Mouse (Mus musculus) hindbrain, postnatal 0 days (tissue): ENCODE results near the gene Anp32b. TPM values are rescaled to one million over a fixed set of nuclear protein-coding genes. Genes with fewer than 3 reads are reported as not detected.

Experiments
- ATAC-seq: fragments of 200-750 bp; cut with Nextera tagmentation; 2 replicates; pipeline ENCODE4 v1.8.0; 2017; ENCODE audit warnings: mild to moderate bottlenecking, moderate TSS enrichment, moderate library complexity
- DNase-seq: peaks from one replicate; pipeline ENCODE4 v3.0.0-alpha.2; 2015; ENCODE audit warnings: low spot score
- H3K27ac ChIP-seq: fragments of 300-500 bp; sonication (generic); 2 replicates; pipeline ENCODE4 v1.5.1; 2014; ENCODE audit warnings: mild to moderate bottlenecking
- H3K27me3 ChIP-seq: fragments of 300-500 bp; sonication (generic); 2 replicates; pipeline ENCODE4 v1.6.1; 2014; ENCODE audit warnings: low read length, mixed read lengths; ENCODE audit not compliant: insufficient read depth
- H3K36me3 ChIP-seq: fragments of 300-500 bp; sonication (generic); 2 replicates; pipeline ENCODE4 v1.6.1; 2014; ENCODE audit warnings: low read length, mixed read lengths; ENCODE audit not compliant: insufficient read depth
- H3K4me1 ChIP-seq: fragments of 300-500 bp; sonication (generic); 2 replicates; pipeline ENCODE4 v1.6.1; 2014; ENCODE audit warnings: antibody characterized with exemption, low read length, mixed read lengths; ENCODE audit not compliant: insufficient read depth
- H3K4me2 ChIP-seq: fragments of 300-500 bp; sonication (generic); 2 replicates; pipeline ENCODE4 v1.6.1; 2014; ENCODE audit warnings: low read depth, mild to moderate bottlenecking, low read length, moderate library complexity, mixed read lengths
- H3K4me3 ChIP-seq: fragments of 300-500 bp; sonication (generic); 2 replicates; pipeline ENCODE4 v1.5.1; 2014; ENCODE audit warnings: low read length
- H3K9ac ChIP-seq: fragments of 300-500 bp; sonication (generic); replicated peaks from 2 replicates; pipeline ENCODE4 v1.6.1; 2014; ENCODE audit warnings: mild to moderate bottlenecking, low read length, moderate library complexity, mixed read lengths
- H3K9me3 ChIP-seq: fragments of 300-500 bp; sonication (generic); 2 replicates; pipeline ENCODE4 v1.6.1; 2016; ENCODE audit warnings: low read length, mixed read lengths
- CTCF ChIP-seq: IDR thresholded peaks from 2 replicates; pipeline ENCODE4 v1.5.1; 2016; ENCODE audit warnings: antibody characterized with exemption, control low read depth, low read depth
- WGBS: fragments of 180-500 bp; shearing (Covaris S2); extraction: QIAGEN DNeasy Blood & Tissue Kit; methylation state at CpG from one replicate; pipeline ENCODE4 v1.1.7; 2014; 5-methylcytosine and 5-hydroxymethylcytosine counted together
- polyA plus RNA-seq: library from polyadenylated mRNA; unstranded; fragments of >200 nt; fragmentation: Nextera tagmentation; extraction: Ambion mirVana; gene quantifications from 2 replicates; pipeline ENCODE4 v1.2.1, GENCODE M21; 2015
- total RNA-seq: library from RNA; depleted of rRNA; stranded (reverse); fragments of >200 nt; gene quantifications from 2 replicates; pipeline ENCODE4 v1.2.3, GENCODE M21; 2014

Gene Anp32b
- total and polyA plus RNA-seq, 2 experiments from 2014 or later: 2.3 to 68.7 TPM

DNA sequence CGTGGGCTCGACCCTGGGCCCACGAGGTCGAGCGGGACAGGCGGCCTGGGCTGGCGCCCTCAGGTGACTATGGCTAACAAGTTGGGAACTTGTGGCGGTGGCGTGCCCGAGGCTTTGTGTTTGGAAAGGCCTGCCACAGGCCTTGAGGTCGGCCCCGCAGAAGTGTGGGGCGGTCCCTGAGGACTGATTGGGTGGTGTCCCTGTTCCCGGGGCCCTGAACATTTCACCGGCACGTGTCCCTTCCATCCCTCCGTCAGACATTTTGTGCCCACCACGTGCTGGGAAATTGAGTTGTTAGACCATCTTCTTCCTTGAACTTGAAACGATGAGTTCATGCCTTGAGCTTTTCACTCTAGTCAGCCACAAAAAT lies 1.8 kb downstream of the Anp32b start:
- Histone ChIP-seq H3K27ac (peak overlapping the region; percentile 96), H3K4me2 (peak overlapping the region; percentile 70), H3K9ac (peak overlapping the region; percentile 93), H3K27me3 (no peaks in the 10 kb centered on the region), H3K4me1 (peaks cover 14% of the 10 kb centered on the region), H3K9me3 (no peaks in the 10 kb centered on the region), H3K36me3 (no peaks in the 10 kb centered on the region), H3K4me3 (peak overlapping the region; percentile 88)
- TF ChIP-seq CTCF: no peak
- ATAC-seq (peak; percentile 27), DNase-seq (peak; percentile 61)
- WGBS: 1% methylated on average over 18 of the region's 19 CpGs

DNA sequence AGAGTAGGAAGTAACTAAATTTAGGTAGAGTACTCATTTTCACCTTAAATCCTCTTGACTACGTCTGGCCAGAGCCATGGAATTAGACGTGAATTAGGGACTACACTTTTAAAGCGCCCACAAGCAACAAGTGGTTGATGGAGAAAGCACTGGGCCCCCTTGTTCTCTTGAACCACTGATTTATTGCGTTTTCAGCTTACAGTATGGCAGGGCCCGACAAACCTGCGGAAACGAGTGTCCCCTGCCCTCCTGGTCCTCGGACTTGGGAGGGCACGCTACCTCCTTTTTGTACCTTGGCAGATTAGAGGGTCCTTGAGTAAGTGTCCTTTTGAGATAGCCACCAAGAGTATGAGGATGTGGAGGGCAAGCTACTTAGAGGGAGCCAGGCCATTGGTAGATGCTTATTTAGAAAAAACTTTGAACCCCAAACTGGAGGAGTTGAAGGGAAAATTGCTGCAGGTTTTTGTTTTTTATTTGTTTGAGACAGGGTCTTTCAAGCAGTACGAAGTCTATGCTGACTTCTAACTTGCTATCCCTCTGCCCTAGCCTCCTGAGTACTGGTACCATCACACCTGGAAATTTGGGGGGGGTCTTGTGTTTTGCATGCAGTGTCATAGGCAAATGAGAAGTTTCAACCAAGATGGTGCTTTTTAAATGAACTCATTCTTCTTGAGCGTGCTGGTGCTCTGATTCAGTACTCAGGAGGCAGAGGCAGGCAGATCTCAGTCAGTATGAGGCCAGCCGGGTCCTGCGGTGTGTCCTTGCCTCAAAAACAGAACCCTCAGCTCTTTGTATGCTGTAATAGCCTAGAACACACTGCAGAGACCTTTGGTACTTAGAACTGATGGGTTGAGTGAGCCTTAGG lies 2.4 kb downstream of the Anp32b start:
- Histone ChIP-seq H3K9me3 (no peaks in the 10 kb centered on the region), H3K27me3 (no peaks in the 10 kb centered on the region), H3K27ac (0 out of 2 replicates have a peak overlapping the region, but pooled peaks have one; percentile 96), H3K9ac (no peak overlapping the region), H3K36me3 (no peaks in the 10 kb centered on the region), H3K4me1 (peaks cover 14% of the 10 kb centered on the region), H3K4me2 (peak overlapping the region; percentile 70), H3K4me3 (peak overlapping the region; percentile 88)
- no peak for DNase-seq
- no peak for TF ChIP-seq CTCF
- no peak for ATAC-seq
- WGBS: 45% methylated on average over 13 of the region's 13 CpGs

DNA sequence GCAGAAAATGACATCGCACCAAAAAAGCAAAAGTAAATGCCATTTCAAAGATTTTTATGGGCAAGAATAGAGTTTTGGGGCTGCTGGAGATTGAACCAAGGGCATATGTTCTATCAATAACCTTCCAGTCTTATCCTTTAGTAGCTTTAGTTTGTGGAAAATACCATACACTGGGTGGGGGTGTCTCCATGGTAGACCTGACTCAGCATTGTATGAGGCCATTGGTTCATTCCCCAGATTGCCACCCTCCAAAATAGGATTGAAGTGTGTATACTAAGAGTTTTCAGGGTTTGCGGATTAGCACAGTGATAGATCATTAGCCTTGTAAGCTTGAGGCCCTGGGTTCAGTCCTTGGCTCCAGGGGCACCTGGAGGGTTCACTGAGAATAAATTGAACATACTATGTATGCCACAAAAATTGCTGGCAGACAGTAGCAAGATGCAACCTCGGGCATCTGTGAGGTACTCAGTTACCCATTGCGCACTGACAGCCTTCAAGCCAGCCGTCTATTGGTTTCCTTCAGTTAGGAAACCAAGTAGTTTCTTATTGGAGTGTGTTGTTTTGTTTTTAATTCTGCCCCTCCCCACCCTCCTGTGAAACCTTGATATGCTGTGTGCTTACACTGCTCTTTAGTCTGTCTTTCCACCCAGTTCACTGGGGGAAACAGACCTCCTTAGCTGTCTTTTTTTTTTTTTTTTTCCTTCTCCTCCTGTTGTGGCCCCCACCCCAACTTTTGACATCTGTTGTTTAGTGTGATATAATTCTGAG lies 3.6 kb downstream of the Anp32b start:
- Histone ChIP-seq H3K9ac (no peak overlapping the region), H3K4me3 (no peak overlapping the region), H3K27ac (no peak overlapping the region), H3K4me2 (no peak overlapping the region), H3K36me3 (no peaks in the 10 kb centered on the region), H3K4me1 (peaks cover 14% of the 10 kb centered on the region), H3K27me3 (no peaks in the 10 kb centered on the region), H3K9me3 (no peaks in the 10 kb centered on the region)
- ATAC-seq: no peak
- TF ChIP-seq CTCF: no peak
- DNase-seq: no peak
- 72% methylated on average over 5 of the region's 5 CpGs for WGBS

DNA sequence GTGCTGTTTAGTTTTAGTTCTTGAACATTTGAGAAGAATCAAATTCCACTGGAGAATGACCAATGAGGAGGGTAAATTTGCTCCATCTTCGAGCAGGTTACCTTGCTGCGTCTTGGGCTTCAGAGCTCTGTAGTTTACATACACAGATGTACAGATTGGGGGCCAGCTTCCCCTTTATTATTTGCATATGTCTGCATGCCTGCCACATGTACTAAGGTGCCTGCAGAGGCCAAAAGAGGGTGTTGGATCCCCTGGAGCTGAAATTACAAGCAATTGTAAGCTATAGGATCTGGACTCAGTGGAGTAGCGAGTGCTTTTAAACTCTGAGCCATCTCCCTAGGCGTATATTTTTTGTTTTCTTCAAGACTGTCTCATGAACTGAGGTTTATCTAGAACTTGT lies 6.1 kb downstream of the Anp32b start:
- Histone ChIP-seq H3K4me2 (no peak overlapping the region), H3K9me3 (no peaks in the 10 kb centered on the region), H3K27me3 (no peaks in the 10 kb centered on the region), H3K9ac (no peak overlapping the region), H3K4me3 (no peak overlapping the region), H3K4me1 (peaks cover 11% of the 10 kb centered on the region), H3K36me3 (0 out of 2 replicates have a peak, but pooled peaks cover 4% of the 10 kb centered on the region), H3K27ac (no peak overlapping the region)
- ATAC-seq (no peak), DNase-seq (no peak)
- TF ChIP-seq CTCF: no peak
- WGBS: 92% methylated on average over 4 of the region's 4 CpGs

DNA sequence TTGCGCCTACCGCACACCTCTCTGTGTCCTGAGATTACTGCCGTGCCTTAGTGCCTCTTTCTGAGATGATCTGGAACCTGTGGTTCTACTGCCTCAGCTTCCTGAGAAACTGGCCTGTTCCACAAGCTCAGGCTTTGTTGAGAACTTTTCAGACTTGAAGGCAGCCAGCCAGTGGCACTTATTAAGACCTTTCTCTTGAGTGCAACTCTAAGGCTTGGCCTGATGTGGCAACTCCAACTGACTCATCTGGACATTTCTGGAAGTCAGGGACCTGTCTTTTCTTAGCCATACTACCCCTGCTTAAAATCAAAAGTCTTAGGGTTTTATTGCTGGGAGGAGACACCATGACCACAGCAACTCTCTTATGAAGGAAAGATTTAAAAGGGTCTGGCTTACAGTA lies 6.5 kb downstream of the Anp32b start:
- ATAC-seq (no peak), DNase-seq (no peak)
- Histone ChIP-seq H3K9ac (no peak overlapping the region), H3K27ac (no peak overlapping the region), H3K9me3 (no peaks in the 10 kb centered on the region), H3K27me3 (no peaks in the 10 kb centered on the region), H3K4me2 (no peak overlapping the region), H3K4me1 (peaks cover 11% of the 10 kb centered on the region), H3K4me3 (no peak overlapping the region), H3K36me3 (0 out of 2 replicates have a peak, but pooled peaks cover 4% of the 10 kb centered on the region)
- no peak for TF ChIP-seq CTCF
- WGBS: 96% methylated on average over 3 of the region's 3 CpGs

DNA sequence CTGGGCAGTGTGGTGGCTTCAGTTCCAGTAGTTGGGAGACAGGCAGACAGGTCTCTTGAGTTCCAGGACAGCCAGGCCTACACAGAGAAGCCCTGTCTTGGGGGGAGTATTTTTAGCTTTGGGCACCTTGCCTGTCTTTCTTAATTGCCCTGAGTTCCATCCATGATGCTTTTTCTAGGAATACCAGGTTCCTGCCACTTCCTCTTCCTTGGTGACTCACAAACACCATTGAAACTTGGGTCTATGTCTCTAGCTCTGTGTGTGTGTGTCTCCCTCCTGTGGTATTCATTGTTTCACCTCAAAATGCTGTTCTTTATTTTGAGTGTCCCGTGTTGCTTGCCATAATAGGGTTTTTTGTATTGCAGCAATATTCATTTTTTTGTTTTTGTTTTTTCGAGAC lies 7.7 kb downstream of the Anp32b start:
- 94% methylated on average over 2 of the region's 2 CpGs for WGBS
- ATAC-seq (no peak), DNase-seq (no peak)
- Histone ChIP-seq H3K27ac (no peak overlapping the region), H3K9ac (no peak overlapping the region), H3K36me3 (0 out of 2 replicates have a peak, but pooled peaks cover 5% of the 10 kb centered on the region), H3K27me3 (no peaks in the 10 kb centered on the region), H3K4me2 (no peak overlapping the region), H3K4me3 (no peak overlapping the region), H3K9me3 (no peaks in the 10 kb centered on the region), H3K4me1 (peaks cover 3% of the 10 kb centered on the region)
- TF ChIP-seq CTCF: no peak
